Mouse (Mus musculus): ENCODE results near the gene Zfp553. TPM values are rescaled to one million over a fixed set of nuclear protein-coding genes. Genes with fewer than 3 reads are reported as not detected.

Gene Zfp553
- polyA plus RNA-seq, 1 experiment from 2014 or later = 11.4 TPM

DNA sequence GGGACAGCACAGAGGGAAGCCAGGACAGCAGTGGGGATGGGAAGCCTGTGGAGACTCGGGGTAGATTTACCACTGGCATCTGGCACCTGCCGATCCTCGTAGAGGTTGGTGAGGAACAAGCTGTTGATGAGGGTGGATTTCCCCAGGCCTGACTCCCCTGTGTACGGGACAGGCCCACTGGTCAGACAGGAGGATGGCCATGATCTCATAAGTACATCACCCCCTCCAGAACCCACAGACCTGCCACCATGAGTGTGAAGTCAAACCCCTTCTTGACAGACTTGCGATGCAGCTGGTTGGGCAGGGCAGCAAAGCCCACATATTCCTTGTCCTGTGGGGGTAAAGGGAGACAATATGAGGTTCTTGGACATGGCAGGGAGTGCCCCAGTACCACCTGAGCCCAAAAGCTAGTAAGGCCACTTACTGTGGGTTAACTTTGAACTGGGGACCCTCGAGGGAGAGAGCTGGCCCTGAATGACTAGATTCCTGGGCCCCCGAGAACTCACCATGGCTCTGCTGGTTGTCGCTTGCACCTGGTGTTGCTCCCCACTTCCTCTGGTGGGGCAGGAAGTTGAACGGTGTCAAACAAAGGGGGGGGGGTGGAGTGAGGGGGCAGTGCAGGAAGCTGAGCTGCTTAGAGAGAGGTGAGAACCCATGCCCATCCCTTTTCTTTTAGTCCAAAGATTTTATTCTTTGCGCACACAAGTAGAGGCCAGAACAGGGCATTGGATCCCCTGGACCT, 14.8 kb upstream of the Zfp553 start:
- H3K9ac ChIP-seq (ENCODE audit: low read length) = peak overlapping the region; percentile 34; the same call in 1 of the 2 replicates
- H3K27ac ChIP-seq (replicated peaks in 1 of 2; ENCODE audit: control insufficient read depth in 1 of 2, insufficient read depth in 1 of 2, low read depth in 2 of 2, low read length in 2 of 2) = peak overlapping the region; percentile 79 to 81
- H3K4me2 ChIP-seq (ENCODE audit: low read length) = peak overlapping the region; percentile 42

DNA sequence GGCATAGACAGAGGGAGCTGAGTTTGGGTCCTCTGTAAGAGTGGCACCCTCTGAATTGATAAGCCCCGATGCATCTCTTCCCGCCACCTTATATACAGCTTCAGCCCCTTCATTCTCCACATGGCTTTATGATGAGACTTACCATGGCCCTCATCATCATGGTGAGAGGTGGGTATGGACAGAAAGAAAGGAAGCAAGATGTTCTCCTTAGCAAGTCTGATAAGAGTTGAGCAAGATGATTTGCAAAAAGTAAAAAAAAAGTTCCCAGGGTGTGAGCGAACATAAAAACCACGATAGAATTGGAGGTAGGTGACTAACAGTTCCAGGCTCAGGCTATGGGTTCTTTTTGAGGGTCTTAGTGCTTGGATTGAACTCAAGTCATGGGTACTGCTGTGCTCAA, 14.2 kb upstream of the Zfp553 start:
- no peaks in the 10 kb centered on the region for H3K36me3 ChIP-seq (ENCODE audit: control insufficient read depth, insufficient read depth, low read length)
- no peak overlapping the region for H3K4me3 ChIP-seq (ENCODE audit: control insufficient read depth in 1 of 2, insufficient read depth in 1 of 2, low read depth in 1 of 2, low read length in 2 of 2)
- no peaks in the 10 kb centered on the region for H3K27me3 ChIP-seq (ENCODE audit: control insufficient read depth, insufficient read depth, low read length)
- 96% methylated on average over 4 of the region's 4 CpGs for WGBS
- no peak for ATAC-seq (ENCODE audit: insufficient number of reproducible peaks, insufficient read depth, low FRiP score, low read depth)
- peaks cover 26 to 27% of the 10 kb centered on the region in 2 experiments for H3K4me1 ChIP-seq (ENCODE audit: control insufficient read depth in 2 of 2, insufficient read depth in 2 of 2, low read length in 2 of 2)
- no peak overlapping the region for H3K9ac ChIP-seq (ENCODE audit: low read length)
- no peak overlapping the region for H3K27ac ChIP-seq (replicated peaks in 1 of 2; ENCODE audit: control insufficient read depth in 1 of 2, insufficient read depth in 1 of 2, low read depth in 2 of 2, low read length in 2 of 2)
- H3K4me2 ChIP-seq (ENCODE audit: low read length) = no peak overlapping the region
- no peaks in the 10 kb centered on the region for H3K9me3 ChIP-seq (ENCODE audit: control insufficient read depth, low read length)

More for the DNA sequence above, 14.8 kb upstream of the Zfp553 start:
- 54% methylated on average over 10 of the region's 10 CpGs for WGBS
- Histone ChIP-seq H3K9me3 (ENCODE audit: control insufficient read depth, low read length) (no peaks in the 10 kb centered on the region), H3K4me3 (ENCODE audit: control insufficient read depth in 1 of 2, insufficient read depth in 1 of 2, low read depth in 1 of 2, low read length in 2 of 2) (no peak overlapping the region), H3K4me1 (ENCODE audit: control insufficient read depth in 2 of 2, insufficient read depth in 2 of 2, low read length in 2 of 2) (peaks cover 26 to 28% of the 10 kb centered on the region in 2 experiments), H3K36me3 (ENCODE audit: control insufficient read depth, insufficient read depth, low read length) (no peaks in the 10 kb centered on the region), H3K27me3 (ENCODE audit: control insufficient read depth, insufficient read depth, low read length) (no peaks in the 10 kb centered on the region)
- ATAC-seq (ENCODE audit: insufficient number of reproducible peaks, insufficient read depth, low FRiP score, low read depth) = no peak

DNA sequence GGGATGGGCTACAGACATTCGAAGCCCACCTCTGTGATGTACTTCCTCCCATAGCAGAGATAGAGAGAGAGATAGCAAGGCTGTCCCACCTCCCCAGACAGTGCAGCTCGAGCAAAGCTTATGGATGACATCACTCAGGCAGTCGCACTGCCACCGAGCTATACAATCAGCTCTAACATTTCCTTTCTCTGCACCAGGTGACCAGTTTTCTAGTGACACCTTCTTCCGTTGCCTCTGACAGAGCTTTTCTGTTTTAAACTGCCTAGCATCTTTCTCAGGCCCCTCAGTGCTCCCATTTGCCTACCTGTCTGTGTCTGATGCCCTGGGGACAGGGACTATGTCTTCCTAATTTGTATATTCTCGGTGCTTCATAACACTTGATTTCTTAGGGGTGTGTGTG, 12.4 kb upstream of the Zfp553 start:
- Histone ChIP-seq H3K9me3 (ENCODE audit: control insufficient read depth, low read length) (no peaks in the 10 kb centered on the region), H3K27ac (replicated peaks in 1 of 2; ENCODE audit: control insufficient read depth in 1 of 2, insufficient read depth in 1 of 2, low read depth in 2 of 2, low read length in 2 of 2) (no peak overlapping the region), H3K27me3 (ENCODE audit: control insufficient read depth, insufficient read depth, low read length) (no peaks in the 10 kb centered on the region), H3K4me3 (ENCODE audit: control insufficient read depth in 1 of 2, insufficient read depth in 1 of 2, low read depth in 1 of 2, low read length in 2 of 2) (no peak overlapping the region), H3K36me3 (ENCODE audit: control insufficient read depth, insufficient read depth, low read length) (no peaks in the 10 kb centered on the region), H3K9ac (ENCODE audit: low read length) (no peak overlapping the region), H3K4me2 (ENCODE audit: low read length) (no peak overlapping the region), H3K4me1 (ENCODE audit: control insufficient read depth in 2 of 2, insufficient read depth in 2 of 2, low read length in 2 of 2) (peaks cover 14 to 18% of the 10 kb centered on the region in 2 experiments)
- WGBS = 68% methylated on average over 6 of the region's 6 CpGs
- no peak for ATAC-seq (ENCODE audit: insufficient number of reproducible peaks, insufficient read depth, low FRiP score, low read depth)

DNA sequence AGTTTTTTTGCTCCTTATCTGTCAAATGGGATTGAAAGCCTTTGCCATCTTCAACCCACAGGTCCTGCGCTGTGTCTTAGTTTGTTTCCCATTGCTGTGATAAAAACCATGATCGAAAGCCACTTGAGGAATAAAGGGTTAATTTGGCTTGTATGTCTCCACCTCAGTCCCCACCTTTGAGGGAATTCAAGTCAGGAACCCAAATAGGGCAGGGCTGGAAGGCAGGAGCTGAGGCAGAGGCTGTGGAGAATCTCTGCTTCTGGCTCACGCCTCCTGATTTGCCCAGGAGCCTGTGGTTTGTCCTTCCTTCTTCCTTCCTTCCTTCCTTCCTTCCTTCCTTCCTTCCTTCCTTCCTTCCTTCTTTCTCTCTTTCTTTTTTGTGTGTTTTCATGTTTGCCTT, 9.8 kb upstream of the Zfp553 start:
- H3K4me3 ChIP-seq (ENCODE audit: control insufficient read depth in 1 of 2, insufficient read depth in 1 of 2, low read depth in 1 of 2, low read length in 2 of 2) = no peak overlapping the region
- WGBS = 93% methylated on average over 3 of the region's 3 CpGs
- peaks cover 0 to 3% of the 10 kb centered on the region in 2 experiments for H3K4me1 ChIP-seq (ENCODE audit: control insufficient read depth in 2 of 2, insufficient read depth in 2 of 2, low read length in 2 of 2)
- ATAC-seq (ENCODE audit: insufficient number of reproducible peaks, insufficient read depth, low FRiP score, low read depth) = no peak
- no peaks in the 10 kb centered on the region for H3K27me3 ChIP-seq (ENCODE audit: control insufficient read depth, insufficient read depth, low read length)
- no peaks in the 10 kb centered on the region for H3K9me3 ChIP-seq (ENCODE audit: control insufficient read depth, low read length)
- no peaks in the 10 kb centered on the region for H3K36me3 ChIP-seq (ENCODE audit: control insufficient read depth, insufficient read depth, low read length)
- no peak overlapping the region for H3K9ac ChIP-seq (ENCODE audit: low read length)
- no peak overlapping the region for H3K4me2 ChIP-seq (ENCODE audit: low read length)
- no peak overlapping the region for H3K27ac ChIP-seq (replicated peaks in 1 of 2; ENCODE audit: control insufficient read depth in 1 of 2, insufficient read depth in 1 of 2, low read depth in 2 of 2, low read length in 2 of 2)

DNA sequence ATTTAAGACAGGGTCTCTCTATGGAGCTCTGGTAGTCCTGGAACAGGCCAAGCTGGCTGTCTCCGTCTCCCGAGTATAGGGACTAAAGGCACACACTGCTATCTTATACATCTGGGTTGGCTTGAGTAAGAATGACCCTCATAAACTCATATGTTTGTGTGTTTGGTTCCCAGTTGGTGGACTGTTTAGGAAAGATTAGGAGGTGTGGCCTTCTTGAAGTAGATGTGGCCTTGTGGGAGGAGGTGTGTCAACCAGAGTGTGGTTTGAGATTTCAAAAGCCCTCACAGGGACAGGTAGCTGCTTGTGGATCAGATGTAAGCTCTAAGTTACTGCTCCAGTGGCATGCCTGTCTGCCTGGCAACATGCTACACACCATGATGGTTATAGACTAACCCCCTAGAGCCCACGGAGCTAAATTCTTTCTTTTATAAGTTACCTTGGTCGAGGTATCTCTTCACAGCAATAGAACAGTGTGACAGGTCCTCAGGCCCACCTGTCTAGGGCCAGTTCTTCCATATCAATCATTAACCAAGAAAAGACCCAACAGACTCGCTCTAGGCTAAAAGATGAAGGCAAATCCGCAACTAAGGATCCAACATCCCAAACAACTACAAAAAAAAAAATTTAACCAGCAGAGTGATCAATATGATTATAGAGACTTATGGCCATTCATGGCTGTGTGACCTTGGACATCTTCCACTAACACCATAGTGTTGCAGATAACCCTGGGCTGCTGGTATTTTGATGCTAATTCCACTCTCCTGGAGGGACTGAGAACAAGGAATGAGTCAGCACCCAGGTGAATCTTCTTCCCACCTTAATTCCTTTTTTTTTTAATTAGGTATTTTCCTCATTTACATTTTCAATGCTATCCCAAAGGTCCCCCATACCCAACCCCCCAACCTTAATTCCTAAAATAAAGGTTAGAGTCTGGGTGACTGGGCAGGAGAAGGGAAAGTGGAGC, 9.1 kb upstream of the Zfp553 start:
- H3K9ac ChIP-seq (ENCODE audit: low read length) = no peak overlapping the region

DNA sequence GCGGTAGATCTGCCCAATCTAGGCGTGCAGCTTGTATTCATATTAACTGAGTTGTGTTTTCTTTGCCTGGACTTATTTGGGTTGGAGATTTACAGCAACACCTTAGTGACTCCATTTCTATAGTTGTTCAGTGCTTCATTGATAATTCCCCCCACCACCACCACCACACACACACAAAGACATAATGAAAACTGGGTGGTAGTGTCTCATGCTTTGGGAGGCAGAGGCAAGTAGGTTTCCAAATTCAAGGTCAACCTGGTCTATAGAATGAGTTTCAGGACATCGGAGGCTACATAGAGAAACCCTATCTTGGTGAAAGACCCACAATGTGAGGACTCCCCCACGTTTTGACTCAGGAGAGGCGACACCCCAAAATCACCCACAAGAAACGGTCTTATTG, 8.2 kb upstream of the Zfp553 start:
- Histone ChIP-seq H3K9me3 (ENCODE audit: control insufficient read depth, low read length) (no peaks in the 10 kb centered on the region), H3K27me3 (ENCODE audit: control insufficient read depth, insufficient read depth, low read length) (no peaks in the 10 kb centered on the region), H3K27ac (replicated peaks in 1 of 2; ENCODE audit: control insufficient read depth in 1 of 2, insufficient read depth in 1 of 2, low read depth in 2 of 2, low read length in 2 of 2) (no peak overlapping the region), H3K4me3 (ENCODE audit: control insufficient read depth in 1 of 2, insufficient read depth in 1 of 2, low read depth in 1 of 2, low read length in 2 of 2) (no peak overlapping the region), H3K36me3 (ENCODE audit: control insufficient read depth, insufficient read depth, low read length) (peaks cover 5% of the 10 kb centered on the region; the same call in 1 of the 2 replicates), H3K4me2 (ENCODE audit: low read length) (no peak overlapping the region), H3K9ac (ENCODE audit: low read length) (no peak overlapping the region), H3K4me1 (ENCODE audit: control insufficient read depth in 2 of 2, insufficient read depth in 2 of 2, low read length in 2 of 2) (no peaks in the 10 kb centered on the region; a peak in 2 of 4 replicates)
- 88% methylated on average over 6 of the region's 6 CpGs for WGBS
- ATAC-seq (ENCODE audit: insufficient number of reproducible peaks, insufficient read depth, low FRiP score, low read depth) = no peak

More for the DNA sequence above, 9.1 kb upstream of the Zfp553 start:
- Histone ChIP-seq H3K36me3 (ENCODE audit: control insufficient read depth, insufficient read depth, low read length) (no peaks in the 10 kb centered on the region), H3K9me3 (ENCODE audit: control insufficient read depth, low read length) (no peaks in the 10 kb centered on the region), H3K4me2 (ENCODE audit: low read length) (no peak overlapping the region), H3K27me3 (ENCODE audit: control insufficient read depth, insufficient read depth, low read length) (no peaks in the 10 kb centered on the region), H3K4me3 (ENCODE audit: control insufficient read depth in 1 of 2, insufficient read depth in 1 of 2, low read depth in 1 of 2, low read length in 2 of 2) (no peak overlapping the region), H3K4me1 (ENCODE audit: control insufficient read depth in 2 of 2, insufficient read depth in 2 of 2, low read length in 2 of 2) (no peaks in the 10 kb centered on the region; a peak in 2 of 4 replicates), H3K27ac (replicated peaks in 1 of 2; ENCODE audit: control insufficient read depth in 1 of 2, insufficient read depth in 1 of 2, low read depth in 2 of 2, low read length in 2 of 2) (no peak overlapping the region)
- 80% methylated on average over 6 of the region's 6 CpGs for WGBS
- no peak for ATAC-seq (ENCODE audit: insufficient number of reproducible peaks, insufficient read depth, low FRiP score, low read depth)

DNA sequence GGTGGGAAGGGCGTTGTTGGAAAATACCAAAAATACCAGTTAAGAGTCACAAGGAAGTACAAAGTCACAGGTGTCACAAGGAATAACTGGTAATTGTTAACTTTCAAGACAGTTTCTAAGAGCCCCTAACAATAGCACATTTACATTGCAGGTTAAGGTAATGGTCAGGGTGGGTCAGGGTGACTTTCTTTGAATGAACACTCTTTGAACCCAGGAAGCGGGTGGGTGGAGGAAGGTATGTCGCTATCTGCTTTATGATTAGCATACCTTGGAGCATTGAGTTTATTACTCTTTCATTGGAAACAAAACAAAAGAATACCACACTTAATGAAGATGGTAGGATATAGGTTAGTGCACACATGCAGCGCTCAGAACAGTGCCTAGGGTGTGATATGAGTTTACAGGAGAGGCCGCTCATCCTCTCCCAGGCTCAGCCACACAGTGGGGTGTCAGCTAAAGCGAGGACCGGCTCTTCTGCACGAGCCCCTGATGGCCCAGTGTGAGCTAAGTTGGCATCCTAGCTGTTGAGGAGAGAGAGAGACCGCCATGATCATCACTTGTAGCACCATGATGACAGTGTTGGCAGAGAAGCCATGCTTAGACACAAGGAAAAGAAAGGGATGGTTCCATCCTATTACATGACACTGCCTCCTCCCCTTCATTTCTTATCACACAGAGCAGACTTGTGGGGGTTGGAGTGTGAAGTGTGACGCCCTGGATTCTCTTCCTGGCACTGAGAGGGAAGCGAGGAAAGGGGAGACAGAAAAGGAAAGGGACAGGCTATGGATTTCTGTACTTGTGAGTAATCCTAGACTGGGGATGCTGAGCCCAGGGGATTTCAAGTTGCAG, 7.5 kb upstream of the Zfp553 start:
- Histone ChIP-seq H3K9me3 (ENCODE audit: control insufficient read depth, low read length) (no peaks in the 10 kb centered on the region), H3K9ac (ENCODE audit: low read length) (no peak overlapping the region), H3K36me3 (ENCODE audit: control insufficient read depth, insufficient read depth, low read length) (peaks cover 11% of the 10 kb centered on the region), H3K4me1 (ENCODE audit: control insufficient read depth in 2 of 2, insufficient read depth in 2 of 2, low read length in 2 of 2) (peaks cover 0 to 6% of the 10 kb centered on the region in 2 experiments; a peak in 2 of 4 replicates), H3K4me2 (ENCODE audit: low read length) (no peak overlapping the region), H3K4me3 (ENCODE audit: control insufficient read depth in 1 of 2, insufficient read depth in 1 of 2, low read depth in 1 of 2, low read length in 2 of 2) (no peak overlapping the region), H3K27me3 (ENCODE audit: control insufficient read depth, insufficient read depth, low read length) (no peaks in the 10 kb centered on the region), H3K27ac (replicated peaks in 1 of 2; ENCODE audit: control insufficient read depth in 1 of 2, insufficient read depth in 1 of 2, low read depth in 2 of 2, low read length in 2 of 2) (no peak overlapping the region)
- 69% methylated on average over 11 of the region's 11 CpGs for WGBS
- ATAC-seq (ENCODE audit: insufficient number of reproducible peaks, insufficient read depth, low FRiP score, low read depth) = no peak
